Comparison of ENCODE assay signal across 19 mouse cellular contexts in genomic region chr14:35393591-35393990, GRCm38 (mm10).
"Had no signal": no experiment of that assay in that cellular context is flagged by ENCODE, and none has a peak within 500 bp of the region (broad histone marks: within the 10 kb centered on the region; RNA-seq: fewer than 3 reads in every experiment).

No protein-coding gene starts in this region.

- H3K4me1 ChIP-seq: liver, embryonic 13.5 days; lung, embryonic 15.5 days; midbrain, embryonic 12.5 days; midbrain, embryonic 15.5 days; neural tube, embryonic 12.5 days; neural tube, embryonic 15.5 days had no signal

- H3K36me3 ChIP-seq: liver, embryonic 13.5 days; lung, embryonic 15.5 days; midbrain, embryonic 12.5 days; midbrain, embryonic 15.5 days; neural tube, embryonic 12.5 days; neural tube, embryonic 15.5 days had no signal

- ATAC-seq: midbrain, embryonic 15.5 days had no signal

- H3K4me2 ChIP-seq: liver, embryonic 13.5 days; lung, embryonic 15.5 days; midbrain, embryonic 12.5 days; midbrain, embryonic 15.5 days; neural tube, embryonic 12.5 days; neural tube, embryonic 15.5 days had no signal

- DNase-seq: kidney, adult 2 months; kidney, postnatal 10 days; kidney, postnatal 36 days; layer of hippocampus, postnatal 36 days; liver, embryonic 13.5 days; lung, postnatal 4 days; right cerebral cortex, adult 18-20 months; right cerebral cortex, postnatal 14 days; right cerebral cortex, postnatal 4 days; thymus, adult 2 months; thymus, postnatal 14 days; thymus, postnatal 4 days had no signal

- H3K27ac ChIP-seq: left cerebral cortex, adult 2 months; liver, embryonic 13.5 days; lung, embryonic 15.5 days; midbrain, embryonic 12.5 days; midbrain, embryonic 15.5 days; neural tube, embryonic 12.5 days; neural tube, embryonic 15.5 days; stomach, postnatal 0 days had no signal

- H3K9me3 ChIP-seq: liver, embryonic 13.5 days; lung, embryonic 15.5 days; midbrain, embryonic 12.5 days; midbrain, embryonic 15.5 days; neural tube, embryonic 12.5 days; neural tube, embryonic 15.5 days had no signal

- H3K9ac ChIP-seq: liver, embryonic 13.5 days; lung, embryonic 15.5 days; midbrain, embryonic 12.5 days; midbrain, embryonic 15.5 days; neural tube, embryonic 12.5 days; neural tube, embryonic 15.5 days had no signal

- H3K27me3 ChIP-seq: liver, embryonic 13.5 days; lung, embryonic 15.5 days; midbrain, embryonic 12.5 days; midbrain, embryonic 15.5 days; neural tube, embryonic 12.5 days; neural tube, embryonic 15.5 days had no signal

- H3K4me3 ChIP-seq: left cerebral cortex, adult 2 months; liver, embryonic 13.5 days; lung, embryonic 15.5 days; midbrain, embryonic 12.5 days; midbrain, embryonic 15.5 days; neural tube, embryonic 12.5 days; neural tube, embryonic 15.5 days had no signal
